Mouse (Mus musculus) heart, embryonic 11.5 days (tissue): ENCODE data around the gene Slc22a18. TPM values are rescaled to one million over a fixed set of nuclear protein-coding genes. Genes with fewer than 3 reads are reported as not detected.

Experiments used
- ATAC-seq: fragments of 200-750 bp; cut with Nextera tagmentation; replicated peaks from 2 replicates; pipeline ENCODE4 v1.8.0; 2017; ENCODE audit warnings: moderate library complexity; ENCODE audit not compliant: insufficient number of reproducible peaks, low FRiP score, low TSS enrichment
- H3K27ac ChIP-seq: fragments of 300-500 bp; sonication (generic); 2 replicates; pipeline ENCODE4 v1.5.1; 2014; ENCODE audit warnings: mild to moderate bottlenecking, low read depth, low read length
- H3K27me3 ChIP-seq: fragments of 300-500 bp; sonication (generic); 2 replicates; pipeline ENCODE4 v1.6.1; 2014; ENCODE audit warnings: mild to moderate bottlenecking, low read length, mixed read lengths; ENCODE audit not compliant: control insufficient read depth, insufficient read depth
- H3K36me3 ChIP-seq: fragments of 300-500 bp; sonication (generic); 2 replicates; pipeline ENCODE4 v1.6.1; 2014; ENCODE audit warnings: mild to moderate bottlenecking, low read length, moderate library complexity, mixed read lengths; ENCODE audit not compliant: control insufficient read depth, insufficient read depth
- H3K4me1 ChIP-seq: fragments of 300-500 bp; sonication (generic); 2 replicates; pipeline ENCODE4 v1.6.1; 2014; ENCODE audit warnings: low read length; ENCODE audit not compliant: control insufficient read depth, insufficient read depth
- H3K4me2 ChIP-seq: fragments of 300-500 bp; sonication (generic); 2 replicates; pipeline ENCODE4 v1.6.1; 2014; ENCODE audit warnings: mild to moderate bottlenecking, moderate library complexity
- H3K4me3 ChIP-seq: fragments of 300-500 bp; sonication (generic); 2 replicates; pipeline ENCODE4 v1.5.1; 2014; ENCODE audit warnings: low read depth, low read length
- H3K9ac ChIP-seq: fragments of 300-500 bp; sonication (generic); 2 replicates; pipeline ENCODE4 v1.6.1; 2014; ENCODE audit warnings: mild to moderate bottlenecking, low read depth, low read length, moderate library complexity
- H3K9me3 ChIP-seq: fragments of 300-500 bp; sonication (generic); replicated peaks from 2 replicates; pipeline ENCODE4 v1.6.1; 2016; ENCODE audit warnings: low read length; ENCODE audit not compliant: control insufficient read depth
- WGBS: fragments of 180-500 bp; shearing (Covaris S2); extraction: QIAGEN DNeasy Blood & Tissue Kit; methylation state at CpG from one replicate; pipeline ENCODE4 v1.1.7; 2014; ENCODE audit not compliant: insufficient replicate concordance; 5-methylcytosine and 5-hydroxymethylcytosine counted together
- polyA plus RNA-seq: library from polyadenylated mRNA; unstranded; fragments of >200 nt; fragmentation: Nextera tagmentation; extraction: Ambion mirVana; gene quantifications from 2 replicates; pipeline ENCODE4 v1.2.1, GENCODE M21; 2014

Gene Slc22a18
- polyA plus RNA-seq, 1 experiment from 2014 or later: 0.87 TPM

GRCm38 (mm10) chr7:143505411-143505810 lies 31.9 kb downstream of the Slc22a18 start:
- peaks cover 43% of the 10 kb centered on the region for H3K27me3 ChIP-seq
- H3K4me2 ChIP-seq: no peak overlapping the region
- peaks cover 14% of the 10 kb centered on the region; the same call in 1 of the 2 replicates for H3K4me1 ChIP-seq
- WGBS: 79% methylated on average over 2 of the region's 2 CpGs
- no peak for ATAC-seq
- H3K4me3 ChIP-seq: no peak overlapping the region
- no peaks in the 10 kb centered on the region for H3K9me3 ChIP-seq
- H3K27ac ChIP-seq: no peak overlapping the region
- H3K36me3 ChIP-seq: no peaks in the 10 kb centered on the region
- no peak overlapping the region for H3K9ac ChIP-seq

GRCm38 (mm10) chr7:143505823-143506222 lies 32.3 kb downstream of the Slc22a18 start:
- no peak overlapping the region for H3K9ac ChIP-seq
- WGBS: 26% methylated on average over 11 of the region's 11 CpGs
- H3K27me3 ChIP-seq: peaks cover 39% of the 10 kb centered on the region
- H3K4me2 ChIP-seq: no peak overlapping the region
- H3K4me3 ChIP-seq: no peak overlapping the region
- H3K9me3 ChIP-seq: no peaks in the 10 kb centered on the region
- peaks cover 14% of the 10 kb centered on the region; the same call in 1 of the 2 replicates for H3K4me1 ChIP-seq
- H3K27ac ChIP-seq: no peak overlapping the region
- H3K36me3 ChIP-seq: no peaks in the 10 kb centered on the region
- ATAC-seq: no peak

GRCm38 (mm10) chr7:143506271-143506670 lies 32.7 kb downstream of the Slc22a18 start:
- H3K27me3 ChIP-seq: peaks cover 34% of the 10 kb centered on the region
- H3K9ac ChIP-seq: no peak overlapping the region
- no peak overlapping the region for H3K4me2 ChIP-seq
- H3K36me3 ChIP-seq: no peaks in the 10 kb centered on the region
- no peak overlapping the region for H3K27ac ChIP-seq
- 63% methylated on average over 7 of the region's 7 CpGs for whole genome bisulfite sequencing
- peaks cover 14% of the 10 kb centered on the region; the same call in 1 of the 2 replicates for H3K4me1 ChIP-seq
- ATAC-seq: no peak
- no peak overlapping the region for H3K4me3 ChIP-seq
- no peaks in the 10 kb centered on the region for H3K9me3 ChIP-seq

- Histone ChIP-seq H3K4me2 (no peak overlapping the region), H3K27ac (no peak overlapping the region), H3K9me3 (no peaks in the 10 kb centered on the region), H3K9ac (no peak overlapping the region), H3K4me3 (no peak overlapping the region), H3K36me3 (no peaks in the 10 kb centered on the region), H3K27me3 (peaks cover 30% of the 10 kb centered on the region), H3K4me1 (peaks cover 13% of the 10 kb centered on the region; the same call in 1 of the 2 replicates)
- ATAC-seq: no peak
- WGBS: 22% methylated on average over 7 of the region's 7 CpGs
These were observed 33.1 kb downstream of the Slc22a18 start for GRCm38 (mm10) chr7:143506675-143507074.

- H3K36me3 ChIP-seq: peaks cover 10% of the 10 kb centered on the region
- no peaks in the 10 kb centered on the region for H3K9me3 ChIP-seq
- no peak overlapping the region for H3K4me3 ChIP-seq
- H3K27ac ChIP-seq: no peak overlapping the region
- 69% methylated on average over 1 of the region's 1 CpGs for WGBS
- peaks cover 6% of the 10 kb centered on the region; the same call in 1 of the 2 replicates for H3K4me1 ChIP-seq
- ATAC-seq: no peak
- H3K9ac ChIP-seq: no peak overlapping the region
- H3K27me3 ChIP-seq: peaks cover 5% of the 10 kb centered on the region
- H3K4me2 ChIP-seq: no peak overlapping the region
These were observed 36.0 kb downstream of the Slc22a18 start for GRCm38 (mm10) chr7:143509566-143509965.

- no peak for ATAC-seq
- Histone ChIP-seq H3K9me3 (no peaks in the 10 kb centered on the region), H3K4me3 (no peak overlapping the region), H3K9ac (no peak overlapping the region), H3K27me3 (no peaks in the 10 kb centered on the region), H3K27ac (no peak overlapping the region), H3K4me1 (peaks cover 6% of the 10 kb centered on the region; the same call in 1 of the 2 replicates), H3K36me3 (peaks cover 15% of the 10 kb centered on the region), H3K4me2 (no peak overlapping the region)
- whole genome bisulfite sequencing: 81% methylated on average over 3 of the region's 3 CpGs
These were observed 37.2 kb downstream of the Slc22a18 start for GRCm38 (mm10) chr7:143510593-143511334.

- ATAC-seq: no peak
These were observed 37.8 kb downstream of the Slc22a18 start for GRCm38 (mm10) chr7:143511335-143511712.

GRCm38 (mm10) chr7:143513763-143514415 lies 40.4 kb downstream of the Slc22a18 start:
- Histone ChIP-seq H3K27ac (no peak overlapping the region), H3K4me3 (no peak overlapping the region), H3K9me3 (no peaks in the 10 kb centered on the region), H3K9ac (no peak overlapping the region), H3K27me3 (no peaks in the 10 kb centered on the region), H3K4me1 (peaks cover 6% of the 10 kb centered on the region; the same call in 1 of the 2 replicates), H3K4me2 (no peak overlapping the region), H3K36me3 (peaks cover 28% of the 10 kb centered on the region)
- ATAC-seq: no peak
- 91% methylated on average over 10 of the region's 10 CpGs for WGBS

More at GRCm38 (mm10) chr7:143511335-143511712, 37.8 kb downstream of the Slc22a18 start:
- no peak overlapping the region for H3K9ac ChIP-seq
- H3K9me3 ChIP-seq: no peaks in the 10 kb centered on the region
- H3K4me2 ChIP-seq: no peak overlapping the region
- H3K36me3 ChIP-seq: peaks cover 16% of the 10 kb centered on the region
- no peaks in the 10 kb centered on the region for H3K27me3 ChIP-seq
- no peak overlapping the region for H3K27ac ChIP-seq
- peaks cover 6% of the 10 kb centered on the region; the same call in 1 of the 2 replicates for H3K4me1 ChIP-seq
- no peak overlapping the region for H3K4me3 ChIP-seq
